Mouse (Mus musculus): ENCODE data around the gene Ranbp2. TPM values are rescaled to one million over a fixed set of nuclear protein-coding genes. Genes with fewer than 3 reads are reported as not detected.

Gene Ranbp2
- polyA plus RNA-seq (2016; fragmentation: Nextera tagmentation; extraction: Ambion mirVana), result 22.2 and 27.0 TPM in 2 replicates

- H3K36me3 ChIP-seq, result no peaks in the 10 kb centered on the region
Measured at GRCm38 (mm10) chr10:58446384-58447279, at the start of gene Ranbp2. Gene Ranbp2, plus strand, starts transcription at chr10:58446920.

GRCm38 (mm10) chr10:58398941-58399340, 47.8 kb upstream of the Ranbp2 start:
- no peaks in the 10 kb centered on the region for H3K4me1 ChIP-seq
- no peaks in the 10 kb centered on the region for H3K27me3 ChIP-seq (ENCODE audit: low read depth, poor library complexity, severe bottlenecking)
- H3K36me3 ChIP-seq, result peaks cover 25% of the 10 kb centered on the region
- H3K27ac ChIP-seq, result no peak overlapping the region
- 91% methylated on average over 8 of the region's 8 CpGs for WGBS
- no peak for DNase-seq (ENCODE audit: low spot score)
- no peaks in the 10 kb centered on the region for H3K9me3 ChIP-seq (replicated peaks)
- H3K4me3 ChIP-seq, result no peak overlapping the region

More at GRCm38 (mm10) chr10:58446384-58447279, at the start of gene Ranbp2:
- no peaks in the 10 kb centered on the region for H3K9me3 ChIP-seq (replicated peaks)
- peak within 1 kb of the TSS; percentile 95 for H3K27ac ChIP-seq
- peak within 1 kb of the TSS; percentile 99 for H3K4me3 ChIP-seq
- H3K27me3 ChIP-seq (ENCODE audit: low read depth, poor library complexity, severe bottlenecking), result no peaks in the 10 kb centered on the region
- H3K4me1 ChIP-seq, result peaks cover 8% of the 10 kb centered on the region
- WGBS, result under 1% methylated on average over 91 of the region's 91 CpGs
- DNase-seq (ENCODE audit: low spot score), result peak; percentile 98

- no peak for DNase-seq (ENCODE audit: low spot score)
- WGBS, result 95% methylated on average over 3 of the region's 3 CpGs
- Histone ChIP-seq H3K4me3 (no peak overlapping the region), H3K27ac (no peak overlapping the region), H3K27me3 (ENCODE audit: low read depth, poor library complexity, severe bottlenecking) (no peaks in the 10 kb centered on the region), H3K9me3 (replicated peaks) (no peaks in the 10 kb centered on the region), H3K4me1 (no peaks in the 10 kb centered on the region), H3K36me3 (peaks cover 34% of the 10 kb centered on the region)
Measured at GRCm38 (mm10) chr10:58401838-58402237, 44.9 kb upstream of the Ranbp2 start.

GRCm38 (mm10) chr10:58404639-58405038, 42.1 kb upstream of the Ranbp2 start:
- peaks cover 44% of the 10 kb centered on the region for H3K36me3 ChIP-seq
- no peaks in the 10 kb centered on the region for H3K4me1 ChIP-seq
- WGBS, result 85% methylated on average over 6 of the region's 6 CpGs
- H3K4me3 ChIP-seq, result no peak overlapping the region
- no peaks in the 10 kb centered on the region for H3K27me3 ChIP-seq (ENCODE audit: low read depth, poor library complexity, severe bottlenecking)
- H3K9me3 ChIP-seq (replicated peaks), result no peaks in the 10 kb centered on the region
- DNase-seq (ENCODE audit: low spot score), result no peak
- no peak overlapping the region for H3K27ac ChIP-seq

GRCm38 (mm10) chr10:58405285-58405948, 41.3 kb upstream of the Ranbp2 start:
- Histone ChIP-seq H3K4me3 (no peak overlapping the region), H3K27ac (no peak overlapping the region), H3K36me3 (peaks cover 52% of the 10 kb centered on the region), H3K4me1 (no peaks in the 10 kb centered on the region), H3K9me3 (replicated peaks) (no peaks in the 10 kb centered on the region), H3K27me3 (ENCODE audit: low read depth, poor library complexity, severe bottlenecking) (no peaks in the 10 kb centered on the region)
- WGBS, result 86% methylated on average over 4 of the region's 4 CpGs
- no peak for DNase-seq (ENCODE audit: low spot score)

- H3K36me3 ChIP-seq, result peaks cover 54% of the 10 kb centered on the region
- no peaks in the 10 kb centered on the region for H3K9me3 ChIP-seq (replicated peaks)
- H3K27ac ChIP-seq, result no peak overlapping the region
- no peak for DNase-seq (ENCODE audit: low spot score)
- H3K4me1 ChIP-seq, result no peaks in the 10 kb centered on the region
- H3K27me3 ChIP-seq (ENCODE audit: low read depth, poor library complexity, severe bottlenecking), result no peaks in the 10 kb centered on the region
- WGBS, result 79% methylated on average over 2 of the region's 2 CpGs
- no peak overlapping the region for H3K4me3 ChIP-seq
Measured at GRCm38 (mm10) chr10:58405949-58406305, 40.8 kb upstream of the Ranbp2 start.

GRCm38 (mm10) chr10:58412331-58412730, 34.4 kb upstream of the Ranbp2 start:
- no peaks in the 10 kb centered on the region for H3K27me3 ChIP-seq (ENCODE audit: low read depth, poor library complexity, severe bottlenecking)
- H3K36me3 ChIP-seq, result peaks cover 87% of the 10 kb centered on the region
- H3K4me3 ChIP-seq, result no peak overlapping the region
- no peak for DNase-seq (ENCODE audit: low spot score)
- 90% methylated on average over 4 of the region's 4 CpGs for WGBS
- no peak overlapping the region for H3K27ac ChIP-seq
- no peaks in the 10 kb centered on the region for H3K9me3 ChIP-seq (replicated peaks)
- H3K4me1 ChIP-seq, result no peaks in the 10 kb centered on the region

GRCm38 (mm10) chr10:58412852-58413251, 33.9 kb upstream of the Ranbp2 start:
- no peaks in the 10 kb centered on the region for H3K9me3 ChIP-seq (replicated peaks)
- no peaks in the 10 kb centered on the region for H3K27me3 ChIP-seq (ENCODE audit: low read depth, poor library complexity, severe bottlenecking)
- H3K27ac ChIP-seq, result no peak overlapping the region
- peaks cover 90% of the 10 kb centered on the region for H3K36me3 ChIP-seq
- DNase-seq (ENCODE audit: low spot score), result no peak
- H3K4me1 ChIP-seq, result no peaks in the 10 kb centered on the region
- H3K4me3 ChIP-seq, result no peak overlapping the region

- WGBS, result 89% methylated on average over 3 of the region's 3 CpGs
- H3K36me3 ChIP-seq, result peaks cover 82% of the 10 kb centered on the region
- H3K27me3 ChIP-seq (ENCODE audit: low read depth, poor library complexity, severe bottlenecking), result no peaks in the 10 kb centered on the region
- no peaks in the 10 kb centered on the region for H3K4me1 ChIP-seq
- H3K9me3 ChIP-seq (replicated peaks), result no peaks in the 10 kb centered on the region
- H3K27ac ChIP-seq, result no peak overlapping the region
- no peak for DNase-seq (ENCODE audit: low spot score)
- H3K4me3 ChIP-seq, result no peak overlapping the region
Measured at GRCm38 (mm10) chr10:58416702-58417101, 30.0 kb upstream of the Ranbp2 start.

- peaks cover 79% of the 10 kb centered on the region for H3K36me3 ChIP-seq
- H3K27ac ChIP-seq, result no peak overlapping the region
- H3K4me3 ChIP-seq, result no peak overlapping the region
- WGBS, result 89% methylated on average over 10 of the region's 10 CpGs
- DNase-seq (ENCODE audit: low spot score), result no peak
- no peaks in the 10 kb centered on the region for H3K4me1 ChIP-seq
- H3K27me3 ChIP-seq (ENCODE audit: low read depth, poor library complexity, severe bottlenecking), result no peaks in the 10 kb centered on the region
- H3K9me3 ChIP-seq (replicated peaks), result no peaks in the 10 kb centered on the region
Measured at GRCm38 (mm10) chr10:58418290-58418971, 28.3 kb upstream of the Ranbp2 start.

GRCm38 (mm10) chr10:58427930-58428329, 18.8 kb upstream of the Ranbp2 start:
- 94% methylated on average over 2 of the region's 2 CpGs for WGBS
- H3K27me3 ChIP-seq (ENCODE audit: low read depth, poor library complexity, severe bottlenecking), result no peaks in the 10 kb centered on the region
- H3K9me3 ChIP-seq (replicated peaks), result no peaks in the 10 kb centered on the region
- DNase-seq (ENCODE audit: low spot score), result no peak
- peaks cover 21% of the 10 kb centered on the region for H3K36me3 ChIP-seq
- no peak overlapping the region for H3K4me3 ChIP-seq
- no peak overlapping the region for H3K27ac ChIP-seq
- no peaks in the 10 kb centered on the region for H3K4me1 ChIP-seq

- Histone ChIP-seq H3K4me1 (peaks cover 8% of the 10 kb centered on the region), H3K27ac (peak overlapping the region; percentile 95), H3K27me3 (ENCODE audit: low read depth, poor library complexity, severe bottlenecking) (no peaks in the 10 kb centered on the region), H3K9me3 (replicated peaks) (no peaks in the 10 kb centered on the region), H3K36me3 (no peaks in the 10 kb centered on the region), H3K4me3 (peak overlapping the region; percentile 99)
- DNase-seq (ENCODE audit: low spot score), result peak; percentile 34
- WGBS, result 26% methylated on average over 9 of the region's 9 CpGs
Measured at GRCm38 (mm10) chr10:58445850-58446249, 870 bp upstream of the Ranbp2 start.
